Mouse (Mus musculus): ENCODE measurements around the gene Gnao1.

Gnao1 gene

DNA sequence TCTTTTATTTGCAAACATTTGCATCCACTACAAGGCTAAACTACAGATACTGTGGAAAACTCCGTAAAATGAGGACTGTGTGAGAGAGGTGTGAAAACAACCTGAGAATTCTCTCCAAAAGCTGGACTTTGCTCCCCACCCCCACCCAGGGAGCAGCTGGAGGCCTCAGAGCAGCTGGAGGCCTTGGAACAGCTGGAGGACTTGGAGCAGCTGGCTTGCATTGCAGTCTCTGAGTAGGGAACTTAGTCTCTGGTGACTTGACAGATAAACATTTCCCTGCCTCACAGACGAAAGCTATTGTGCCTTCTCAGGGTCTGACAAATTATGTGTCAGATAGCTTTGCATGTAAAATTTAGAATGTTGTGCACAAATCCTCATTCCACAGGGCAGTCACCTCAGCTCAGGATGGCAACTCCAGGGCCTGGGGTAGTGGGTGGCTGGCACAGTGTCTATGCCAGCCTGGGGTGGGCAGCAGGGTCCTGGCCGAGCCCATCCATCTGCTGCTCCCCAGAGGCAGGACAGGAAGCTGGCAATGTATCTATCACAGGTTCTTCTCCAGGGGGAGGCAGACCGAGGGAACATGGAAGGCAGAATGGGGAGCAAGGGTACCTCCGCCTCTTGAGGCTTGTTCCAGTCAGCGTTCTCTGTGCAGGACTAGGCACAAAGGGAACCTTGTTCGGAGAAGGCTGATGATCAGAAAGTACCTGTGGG, 87.2 kb downstream of the Gnao1 start:
- DNase-seq (ENCODE audit: low spot score), result no peak

DNA sequence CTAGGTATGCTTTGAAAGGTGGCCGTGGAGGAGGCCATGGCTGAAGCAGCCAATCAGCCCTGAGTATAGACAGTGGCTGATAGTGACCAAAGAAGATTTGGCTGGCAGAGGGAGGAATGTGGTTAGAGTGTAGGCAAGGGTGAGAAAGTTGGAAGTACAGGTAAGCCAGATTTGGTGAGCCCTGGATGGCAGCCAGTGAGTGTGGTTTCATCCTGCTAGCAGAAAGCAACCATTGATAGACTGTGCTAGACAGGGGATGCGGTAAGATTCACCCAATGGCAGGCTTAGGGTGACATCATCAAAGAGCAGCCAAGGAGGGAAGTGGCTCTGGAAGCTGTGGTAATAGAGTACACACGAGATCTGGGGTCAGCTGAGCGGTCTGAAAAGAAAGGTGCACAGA, 88.8 kb downstream of the Gnao1 start:
- no peak for DNase-seq (ENCODE audit: low spot score)

DNA sequence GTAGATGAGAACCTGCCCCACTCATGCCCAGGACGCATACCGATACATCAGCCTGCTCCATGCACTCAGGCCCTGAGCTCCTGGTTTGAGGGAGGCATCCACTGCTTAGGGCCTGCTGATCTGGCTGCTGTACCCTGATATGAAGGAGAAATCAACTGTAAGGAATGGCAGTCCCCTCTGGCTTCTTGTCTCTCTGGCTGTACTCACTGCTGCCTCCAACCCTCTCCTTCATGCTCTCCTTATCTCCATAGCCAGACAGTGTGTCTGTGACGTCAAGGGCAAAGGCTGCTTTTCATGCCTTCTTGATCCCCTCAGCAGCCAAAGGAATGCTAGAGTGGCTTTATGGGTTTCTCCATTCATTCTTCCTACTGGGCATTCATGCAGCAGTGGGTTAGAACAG, 92.3 kb downstream of the Gnao1 start:
- no peak for DNase-seq (ENCODE audit: low spot score)

DNA sequence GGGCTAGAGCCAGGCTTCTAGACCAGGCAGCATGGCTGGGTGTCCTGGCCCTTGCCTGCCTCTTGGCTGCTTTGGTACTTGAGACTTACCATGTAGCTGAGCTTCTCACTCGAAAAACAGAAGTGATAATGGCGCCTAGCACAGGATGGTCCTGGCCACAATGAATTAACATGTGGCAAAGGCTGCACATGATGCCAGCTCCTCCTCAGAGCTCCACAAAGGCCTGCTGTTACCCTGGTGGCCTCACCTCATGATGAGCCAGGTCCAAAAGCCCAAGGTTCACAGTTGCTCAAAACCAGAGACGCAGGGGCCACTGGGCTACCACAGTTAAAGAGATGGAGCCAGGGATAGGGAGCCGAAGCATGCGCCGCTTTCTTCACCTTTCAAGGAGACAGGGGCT, 97.2 kb downstream of the Gnao1 start:
- no peak for DNase-seq (ENCODE audit: low spot score)

DNA sequence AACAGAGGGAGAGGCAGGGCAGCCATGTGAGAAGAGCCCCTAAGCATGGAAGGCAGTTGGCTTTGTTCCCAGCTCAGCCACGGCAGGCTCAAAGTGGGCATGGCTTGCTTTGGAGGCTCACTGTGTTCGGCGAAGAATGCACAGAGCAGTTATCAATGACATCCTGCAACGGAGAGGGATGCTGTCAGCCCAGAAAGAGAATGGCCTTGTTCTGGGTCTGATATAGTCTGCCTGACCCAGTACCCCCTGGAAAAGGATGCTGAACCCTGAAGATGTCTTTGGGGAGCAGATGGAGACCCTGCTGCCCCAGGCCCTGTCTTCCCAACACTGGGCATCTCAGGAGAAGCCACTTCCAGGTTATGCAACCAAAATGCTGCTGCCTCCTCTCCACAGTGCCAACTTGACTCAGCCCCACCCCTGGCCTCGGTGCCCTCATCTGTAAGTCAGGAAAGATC, 98.2 kb downstream of the Gnao1 start:
- no peak for DNase-seq (ENCODE audit: low spot score)

DNA sequence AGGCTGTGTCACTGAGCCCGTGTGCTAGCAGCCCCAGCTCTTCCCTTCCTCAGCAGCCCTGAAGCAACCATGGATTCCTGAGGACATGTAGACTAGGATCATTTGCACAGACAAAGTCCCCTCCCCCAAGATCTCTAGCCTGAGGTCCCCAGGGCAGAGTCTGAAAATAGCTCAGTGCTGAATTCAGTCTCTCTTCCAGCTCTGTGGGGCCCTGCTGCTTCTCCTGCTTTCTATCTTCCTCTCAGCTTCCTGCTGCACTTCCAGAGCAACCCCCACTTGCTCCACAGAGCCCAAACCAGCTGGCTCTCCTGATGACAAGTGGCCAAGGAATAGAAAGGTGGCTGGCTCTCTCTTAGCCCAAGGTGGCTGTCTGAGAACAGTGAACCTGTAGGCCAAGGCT, 98.8 kb downstream of the Gnao1 start:
- DNase-seq (ENCODE audit: low spot score), result no peak

DNA sequence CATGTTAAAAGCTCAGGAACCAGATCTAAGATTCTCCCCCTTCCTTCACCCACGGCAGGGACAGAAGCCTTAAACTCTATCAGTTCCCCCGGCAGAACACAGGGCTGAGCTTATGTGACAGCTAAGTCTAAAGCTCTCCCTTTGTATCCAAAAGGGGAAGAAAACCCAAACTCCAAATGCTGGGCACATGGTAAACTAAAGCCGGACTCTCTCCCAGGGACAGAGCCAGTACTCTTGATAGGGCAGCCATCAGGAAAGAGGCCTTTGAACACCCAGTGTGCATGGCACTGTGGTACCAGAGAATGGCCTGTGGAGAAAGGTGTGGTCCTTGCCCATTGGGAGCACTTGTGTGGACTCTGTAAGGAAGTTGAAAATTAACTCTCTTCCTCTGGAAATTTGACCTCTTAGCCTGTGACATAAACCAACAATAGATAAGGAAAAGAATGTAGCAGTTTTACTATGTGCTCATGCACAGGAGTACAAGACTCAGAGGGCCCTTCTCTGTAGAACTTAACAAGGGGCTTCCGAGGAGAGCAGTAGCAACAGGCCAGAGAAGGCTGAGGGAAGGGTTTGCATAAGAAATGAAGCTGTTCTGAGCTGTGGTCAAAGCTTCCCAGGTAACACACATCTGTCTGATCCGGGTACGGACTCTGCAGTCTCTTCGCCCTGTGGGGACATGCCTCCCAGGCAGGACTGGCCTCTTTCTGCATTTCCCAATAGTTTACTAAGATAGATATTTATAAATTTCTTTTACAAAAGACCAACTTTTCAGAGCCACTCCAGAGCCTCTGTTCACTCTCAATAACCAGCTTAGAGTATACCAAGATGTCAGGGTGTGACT, 102.2 kb downstream of the Gnao1 start:
- no peak for DNase-seq (ENCODE audit: low spot score)

DNA sequence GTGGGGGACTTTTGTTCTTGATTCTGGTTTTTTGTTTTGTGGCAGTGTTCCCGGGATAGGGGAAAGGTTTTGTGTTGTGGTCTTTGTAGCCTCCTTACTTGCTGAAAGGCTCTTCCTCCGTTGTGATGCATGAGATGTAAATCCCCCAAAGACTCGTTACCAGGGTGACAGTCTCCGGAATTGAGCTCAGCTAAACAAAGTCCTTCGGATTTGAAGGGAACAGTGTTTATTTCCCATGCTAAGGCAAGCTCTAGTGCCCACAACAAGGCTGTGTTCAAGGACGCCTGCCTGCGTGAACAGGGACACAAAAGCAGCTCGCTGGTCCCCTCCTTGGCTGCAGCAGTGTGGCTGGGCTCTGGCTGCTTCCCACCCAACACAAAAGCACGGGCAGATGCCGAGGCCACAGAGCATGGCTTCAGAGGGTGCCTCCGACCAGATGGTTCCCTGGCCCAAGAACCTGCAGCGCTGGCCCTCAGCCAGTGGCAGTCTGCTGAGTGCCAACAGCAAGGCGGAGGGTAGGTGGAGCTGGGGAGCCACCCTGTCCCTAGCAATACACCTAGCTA, 108.2 kb downstream of the Gnao1 start:
- DNase-seq (ENCODE audit: low spot score), result no peak

DNA sequence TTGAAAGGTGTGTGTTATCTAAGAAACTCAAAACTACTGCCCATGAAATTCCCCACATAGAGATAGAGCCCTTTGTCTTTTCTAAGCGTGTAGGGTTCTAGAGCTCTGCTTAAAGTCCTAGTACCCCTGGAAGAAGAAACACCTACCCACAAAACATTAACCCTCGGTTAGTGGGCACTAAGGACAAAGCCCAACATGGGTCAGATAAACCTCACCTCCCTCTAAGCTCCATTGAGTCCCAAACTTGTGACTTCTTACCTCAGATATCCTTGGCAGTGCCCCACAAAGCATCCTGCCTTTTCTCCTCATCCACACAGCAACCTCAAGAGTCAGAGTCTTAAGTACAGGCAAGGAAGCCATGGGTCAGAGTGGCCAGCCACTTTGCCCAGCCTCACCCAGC, 108.8 kb downstream of the Gnao1 start:
- DNase-seq (ENCODE audit: low spot score), result no peak

DNA sequence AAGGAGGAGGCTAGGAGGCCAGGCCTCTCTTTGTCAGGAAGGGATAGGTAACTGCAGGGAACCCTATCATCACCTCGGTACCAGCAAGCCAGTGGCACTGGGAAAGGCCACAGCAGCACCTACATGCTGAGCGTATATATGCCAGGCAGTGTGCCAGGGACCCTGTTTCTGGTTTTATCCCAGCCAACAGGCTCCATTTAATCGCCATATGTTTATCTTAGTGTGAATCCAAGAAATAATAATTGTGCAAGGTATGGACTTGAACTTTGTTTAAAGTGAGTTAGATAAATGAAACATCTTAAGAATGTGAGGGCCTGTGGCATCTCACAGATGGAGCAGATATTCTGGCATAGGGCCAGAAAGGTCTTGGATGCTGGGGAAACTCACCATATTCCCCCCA, 109.7 kb downstream of the Gnao1 start:
- DNase-seq (ENCODE audit: low spot score), result no peak

DNA sequence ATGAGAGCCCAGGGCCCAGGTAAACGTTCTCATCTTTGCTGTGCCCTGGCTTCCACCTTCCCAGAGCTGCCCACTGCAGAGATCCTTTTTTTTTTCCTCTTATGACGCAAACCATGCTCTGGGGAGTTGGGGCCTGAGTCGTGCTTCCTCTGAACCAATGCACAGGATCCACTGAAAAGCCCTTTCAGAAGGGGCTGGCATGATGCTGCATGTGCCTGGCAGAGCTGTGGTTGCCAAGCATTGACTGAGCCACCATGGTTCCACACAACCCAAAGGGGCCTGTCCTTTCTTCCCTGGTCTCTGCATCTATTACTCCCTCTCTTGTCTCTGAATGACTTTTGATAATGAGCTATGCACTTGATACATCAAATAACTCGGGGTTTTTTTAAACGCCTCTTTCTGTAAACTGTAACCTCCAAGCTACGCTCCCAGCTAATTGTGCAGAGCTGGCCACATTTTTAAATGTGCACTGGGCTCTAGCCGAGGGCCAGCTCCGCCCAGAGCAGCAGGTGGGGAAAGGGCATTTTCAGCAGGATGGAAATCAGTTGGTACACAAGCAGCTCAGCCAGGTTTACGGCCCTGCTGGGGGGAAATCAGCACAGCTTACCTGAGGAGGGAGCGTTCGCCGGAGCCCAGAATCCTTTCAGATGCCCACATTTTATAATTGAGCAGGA, 110.3 kb downstream of the Gnao1 start:
- no peak for DNase-seq (ENCODE audit: low spot score)

DNA sequence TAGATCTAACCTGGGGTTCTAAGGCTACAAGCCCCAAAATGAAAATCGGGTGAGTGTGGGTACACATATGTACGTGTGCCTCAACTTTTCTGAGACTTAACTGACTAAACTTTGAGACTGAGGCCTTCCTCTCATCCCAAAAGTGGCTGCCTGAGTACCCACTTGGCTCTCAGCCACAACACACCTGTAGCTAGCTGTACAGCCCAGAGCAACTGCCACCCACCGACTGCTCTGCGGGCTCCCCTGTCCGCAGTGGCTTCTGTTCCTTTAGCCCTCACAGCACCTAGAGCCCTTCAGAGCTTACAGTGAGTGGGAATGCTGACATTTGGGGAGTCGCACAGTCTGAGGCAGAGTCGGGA, 110.8 kb downstream of the Gnao1 start:
- no peak for DNase-seq (ENCODE audit: low spot score)

DNA sequence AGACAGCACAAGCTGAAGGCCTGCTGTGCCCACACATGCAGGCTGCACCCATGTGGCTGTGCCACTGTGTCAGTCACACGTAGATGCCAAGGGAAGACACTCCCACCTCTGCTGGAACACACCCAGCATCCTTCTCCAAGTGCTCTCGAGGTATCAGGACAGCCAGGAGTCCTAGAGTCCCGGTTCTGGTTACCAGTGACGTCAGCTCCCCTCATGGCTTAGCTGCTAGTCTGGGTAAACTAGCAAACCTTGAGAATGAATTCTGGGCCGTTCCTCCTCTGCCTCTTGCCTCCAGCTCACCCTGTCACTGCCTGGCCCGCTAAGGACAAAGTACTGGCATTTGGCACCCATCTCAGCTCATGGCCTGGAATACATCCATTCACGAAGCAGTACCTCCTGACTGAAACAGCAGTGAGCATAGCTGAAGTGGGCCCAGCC, 114.2 kb downstream of the Gnao1 start:
- no peak for DNase-seq (ENCODE audit: low spot score)

DNA sequence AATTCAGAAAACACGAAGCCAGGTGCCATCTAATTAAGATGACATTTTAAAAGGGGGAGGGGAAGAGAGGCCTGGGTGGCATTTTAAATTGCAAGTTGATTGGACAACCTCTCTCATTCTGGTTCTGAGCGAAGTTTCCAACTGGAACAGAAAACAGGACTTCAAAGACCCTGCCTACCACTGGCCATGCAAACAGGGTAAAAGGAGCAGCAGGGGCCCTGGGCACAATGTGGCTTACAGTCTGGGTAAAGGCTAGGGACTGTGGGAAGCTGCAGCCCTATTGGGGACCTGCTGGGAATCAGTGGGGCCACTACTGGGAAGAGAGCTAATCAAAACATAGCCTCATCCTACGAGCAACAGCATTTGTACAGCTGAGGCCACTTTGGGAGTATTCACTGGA, 115.7 kb downstream of the Gnao1 start:
- no peak for DNase-seq (ENCODE audit: low spot score)

DNA sequence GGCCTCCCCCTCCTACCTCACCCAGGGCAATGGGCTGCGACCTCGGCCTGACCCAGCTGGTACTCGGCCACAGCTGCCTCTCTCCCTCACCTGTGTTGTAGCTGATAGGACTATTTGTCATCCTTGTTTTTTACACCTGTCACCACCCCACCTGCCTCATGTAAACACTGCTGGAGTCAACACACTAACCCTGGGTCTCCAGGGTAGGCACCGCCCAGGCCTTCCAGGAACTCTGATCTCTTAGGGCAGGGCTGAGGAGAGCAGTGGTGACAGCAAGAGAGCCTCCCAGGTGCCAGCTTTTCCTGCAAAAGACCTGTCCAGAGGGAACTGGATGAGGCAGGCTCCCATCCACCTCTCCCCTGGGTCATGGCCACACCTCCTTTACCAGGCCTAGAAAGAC, 119.5 kb downstream of the Gnao1 start:
- no peak for DNase-seq (ENCODE audit: low spot score)

DNA sequence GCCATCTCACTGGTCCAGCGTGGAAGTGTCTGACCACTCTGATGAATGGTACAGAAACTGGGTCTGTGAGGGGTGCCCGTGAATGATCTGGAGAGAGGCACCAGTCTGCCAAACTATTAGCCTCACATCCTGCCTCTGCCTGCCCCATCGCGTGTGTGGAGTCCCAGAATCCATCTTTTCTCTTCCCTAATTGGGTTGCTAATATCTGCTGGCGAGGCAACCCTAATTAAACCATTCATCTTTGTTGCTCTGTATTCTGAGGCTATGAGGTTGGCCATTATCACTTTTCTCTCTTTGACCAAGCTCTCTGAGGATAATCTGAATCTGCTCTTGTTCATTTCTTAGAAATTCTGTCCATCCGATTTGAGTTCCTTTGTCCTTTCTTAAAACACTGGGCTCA, 121.6 kb downstream of the Gnao1 start:
- DNase-seq (ENCODE audit: low spot score), result no peak

DNA sequence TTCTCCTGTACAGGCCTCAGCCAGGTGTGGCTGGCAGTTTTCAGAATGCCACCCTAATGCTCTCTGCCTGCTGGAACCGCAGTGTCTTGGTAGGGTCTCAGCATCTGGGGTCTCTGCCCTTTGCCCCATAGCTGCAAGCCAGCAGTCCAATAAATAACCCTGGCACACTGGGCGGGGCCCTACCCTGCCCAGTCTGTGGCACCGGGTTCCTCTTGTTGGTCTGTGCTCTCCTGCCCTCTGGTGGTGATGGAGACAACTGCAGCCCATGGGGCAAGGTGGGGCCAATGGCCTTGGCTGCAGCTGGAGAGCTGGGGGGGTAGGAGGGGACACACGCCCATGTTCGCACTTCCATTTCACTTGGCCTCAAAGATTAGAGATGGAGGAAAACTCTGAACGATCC, 123.1 kb downstream of the Gnao1 start:
- DNase-seq (ENCODE audit: low spot score), result peak; percentile 34

DNA sequence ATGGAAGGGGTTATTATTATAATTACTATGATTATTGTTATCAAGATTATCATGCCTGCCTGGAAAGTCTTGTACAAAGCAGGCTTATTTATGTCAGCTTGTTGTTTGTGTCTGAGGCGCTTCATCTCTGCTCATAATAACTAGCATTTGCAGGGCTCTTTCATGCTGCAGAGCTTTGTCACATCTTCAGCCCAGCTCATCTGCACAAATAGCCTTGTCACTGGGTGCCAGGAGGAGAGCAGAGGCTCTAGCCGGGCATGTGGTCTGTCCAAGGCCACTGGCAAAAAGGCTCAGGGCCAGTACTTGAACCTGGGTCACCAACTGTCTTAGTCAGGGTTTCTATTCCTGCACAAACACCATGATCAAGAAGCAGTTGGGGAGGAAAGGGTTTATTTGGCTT, 123.5 kb downstream of the Gnao1 start:
- no peak for DNase-seq (ENCODE audit: low spot score)

DNA sequence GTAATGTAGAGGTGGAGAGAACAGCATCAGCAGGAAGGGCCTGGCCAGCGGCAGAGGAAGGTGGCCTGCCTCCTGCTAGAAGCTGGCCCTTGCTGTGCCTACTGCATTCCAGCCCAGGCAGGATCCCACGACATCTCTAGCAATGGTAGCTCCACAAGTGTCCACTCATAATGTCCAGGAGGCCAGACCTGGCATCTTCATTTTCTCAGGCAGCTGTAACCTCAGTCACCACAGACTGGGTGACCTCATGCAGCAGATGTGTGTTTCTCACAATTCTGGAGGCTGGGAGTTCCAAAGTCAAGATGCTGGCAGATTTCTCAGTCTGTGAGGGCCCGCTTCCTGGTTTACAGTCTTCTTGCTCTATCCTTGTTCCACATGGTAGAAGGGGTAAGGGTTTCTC, 128.4 kb downstream of the Gnao1 start:
- no peak for DNase-seq (ENCODE audit: low spot score)

DNA sequence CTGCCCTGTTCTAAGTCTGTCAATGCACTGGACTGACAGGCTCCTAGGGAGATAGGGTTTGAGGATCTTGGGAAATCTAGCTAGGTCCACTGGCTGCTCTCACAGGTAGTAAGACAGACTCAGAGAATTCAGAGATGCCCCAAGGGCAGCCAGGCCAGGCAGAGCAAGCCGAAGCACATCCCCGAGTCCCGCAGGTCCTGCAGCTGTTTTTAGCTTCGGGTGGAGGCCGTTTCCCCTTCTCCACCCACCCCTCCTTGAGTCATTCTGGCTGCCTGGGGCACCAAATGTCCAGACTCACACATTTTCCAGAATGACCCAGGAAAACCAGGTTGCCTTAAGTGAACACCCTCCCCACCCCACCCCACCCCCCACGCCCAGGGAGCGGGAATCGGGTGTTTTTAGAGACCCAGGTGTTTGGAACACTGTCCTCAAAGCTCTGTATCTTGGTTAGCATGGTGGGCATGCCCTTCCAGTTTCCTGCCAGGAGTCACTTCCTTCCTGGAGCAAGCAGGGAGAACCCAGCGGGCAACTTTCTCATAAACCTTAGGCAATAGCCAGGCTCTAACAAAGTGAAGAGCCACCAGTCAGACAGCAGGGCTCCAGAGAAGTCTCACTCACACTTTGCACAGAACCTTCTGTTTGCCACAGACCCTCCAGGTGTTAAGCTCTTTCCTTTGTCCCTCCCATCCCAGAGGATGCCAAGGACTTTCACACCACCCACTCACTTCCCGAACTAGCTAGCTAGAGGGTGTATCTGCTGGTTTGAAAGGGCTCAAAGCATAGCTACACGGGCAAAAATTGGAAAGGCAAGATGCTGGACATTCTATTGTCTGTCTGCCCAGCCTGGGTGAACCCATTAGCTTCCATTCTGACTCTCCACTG, 131.0 kb downstream of the Gnao1 start:
- DNase-seq (ENCODE audit: low spot score), result no peak

DNA sequence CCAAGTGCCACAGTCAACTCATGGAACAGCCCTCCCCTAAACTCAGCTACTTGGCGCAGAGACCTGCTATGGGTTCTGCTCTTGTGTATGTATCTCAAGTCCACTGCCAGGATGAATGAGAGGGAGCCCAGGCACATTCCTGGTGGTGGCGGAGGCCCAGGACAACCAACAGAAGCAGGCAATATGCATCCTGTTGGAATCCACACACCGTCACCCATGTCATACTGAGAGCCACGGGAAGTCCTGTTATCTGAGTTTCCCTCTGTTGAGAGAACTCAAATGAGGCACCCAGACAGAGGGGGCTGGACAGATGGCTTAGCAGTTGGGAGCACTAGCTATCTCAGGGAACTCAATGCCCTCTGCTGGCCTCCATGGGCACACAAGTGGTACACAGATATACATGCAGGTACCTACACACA, 131.9 kb downstream of the Gnao1 start:
- DNase-seq (ENCODE audit: low spot score), result no peak

DNA sequence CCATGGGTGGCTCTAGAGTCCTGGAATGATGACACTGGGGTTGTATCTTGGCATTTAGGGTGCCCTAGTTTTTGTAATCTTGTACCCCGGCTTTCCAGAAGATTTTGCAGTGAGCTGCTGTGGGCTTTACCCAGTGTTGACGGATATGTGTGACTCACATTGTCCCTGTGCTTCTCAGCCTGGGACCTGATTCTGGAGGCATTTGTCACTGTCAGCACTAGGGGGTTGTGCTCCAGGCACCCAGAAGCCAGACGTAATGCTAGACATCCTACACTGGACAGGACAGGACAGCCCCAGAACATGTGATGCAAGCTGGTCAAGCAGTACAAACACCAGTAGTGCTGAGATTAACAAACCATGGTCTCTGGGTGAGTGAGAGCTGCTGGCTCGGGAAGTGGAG, 136.0 kb downstream of the Gnao1 start:
- no peak for DNase-seq (ENCODE audit: low spot score)
